Mouse (Mus musculus) ES-E14 (cell line): ENCODE measurements around the gene Nos3. TPM values are rescaled to one million over a fixed set of nuclear protein-coding genes. Genes with fewer than 3 reads are reported as not detected.

Source experiments
- DNase-seq: peaks from one replicate; pipeline ENCODE4 v3.0.0-alpha.2; 2013; ENCODE audit warnings: low read depth, low spot score
- H3K27ac ChIP-seq: 2 replicates; pipeline ENCODE4 v1.5.1; 2012; ENCODE audit warnings: low read depth, mild to moderate bottlenecking, low read length, moderate library complexity, mixed read lengths; ENCODE audit not compliant: poor library complexity, insufficient read depth, severe bottlenecking
- H3K36me3 ChIP-seq: 2 replicates; pipeline ENCODE4 v1.6.1; 2012; ENCODE audit warnings: mild to moderate bottlenecking, low read length, moderate library complexity, mixed read lengths; ENCODE audit not compliant: control insufficient read depth, poor library complexity, insufficient read depth, severe bottlenecking
- H3K4me1 ChIP-seq, 2 experiments: fragments of 150-350 bp in 1 of 2; sonication (generic) in 1 of 2; 2 replicates each; pipeline ENCODE4 v1.6.1; 2012; ENCODE audit warnings: low read length in 2 of 2, mild to moderate bottlenecking in 1 of 2, mixed read lengths in 1 of 2; ENCODE audit not compliant: control insufficient read depth in 2 of 2, insufficient read depth in 2 of 2, poor library complexity in 1 of 2
- H3K4me3 ChIP-seq, 2 experiments: fragments of 150-350 bp in 1 of 2; sonication (generic) in 1 of 2; 2 replicates each; pipeline ENCODE4 v1.5.1; 2012; ENCODE audit warnings: low read length in 2 of 2, low read depth in 1 of 2, mild to moderate bottlenecking in 1 of 2, mixed read lengths in 1 of 2; ENCODE audit not compliant: insufficient read depth in 1 of 2, poor library complexity in 1 of 2, severe bottlenecking in 1 of 2
- H3K9ac ChIP-seq: 2 replicates; pipeline ENCODE4 v1.6.1; 2012; ENCODE audit warnings: low read depth, mild to moderate bottlenecking, low read length, mixed read lengths; ENCODE audit not compliant: poor library complexity, insufficient read depth, severe bottlenecking
- H3K9me3 ChIP-seq: fragments of 150-350 bp; sonication (generic); 2 replicates; pipeline ENCODE4 v1.6.1; 2012; ENCODE audit warnings: low read depth, mild to moderate bottlenecking, low read length; ENCODE audit not compliant: control insufficient read depth, insufficient read depth
- CHD2 ChIP-seq: IDR thresholded peaks from 2 replicates; pipeline ENCODE4 v1.6.1; 2014; ENCODE audit warnings: mild to moderate bottlenecking, low read depth, low read length, inconsistent platforms
- HCFC1 ChIP-seq: IDR thresholded peaks from 2 replicates; pipeline ENCODE4 v1.6.1; 2012; ENCODE audit warnings: low read length, inconsistent platforms, borderline replicate concordance; ENCODE audit not compliant: insufficient read depth
- MAFK ChIP-seq: IDR thresholded peaks from 2 replicates; pipeline ENCODE4 v1.6.1; 2014; ENCODE audit warnings: mild to moderate bottlenecking, low read depth, low read length, inconsistent platforms; ENCODE audit not compliant: insufficient read depth
- ZC3H11A ChIP-seq: IDR thresholded peaks from 2 replicates; pipeline ENCODE4 v1.6.1; 2012; ENCODE audit warnings: low read depth, mild to moderate bottlenecking, inconsistent platforms, low read length, borderline replicate concordance
- ZNF384 ChIP-seq: IDR thresholded peaks from 2 replicates; pipeline ENCODE4 v1.6.1; 2012; ENCODE audit warnings: low read depth, low read length, inconsistent platforms
- in situ Hi-C, 2 experiments: fragments of 600-800 bp; cut with MboI; formaldehyde crosslinking; loops; one replicate each; pipeline ENCODE4 v1.15.1; 2025; ENCODE audit warnings: low sequenced_read_pairs in 2 of 2, inconsistent platforms in 1 of 2; ENCODE audit not compliant: unreplicated experiment in 2 of 2
- total RNA-seq: library from RNA; depleted of rRNA; stranded (reverse); fragments of 300-350 nt; gene quantifications from 2 replicates; pipeline ENCODE4 v1.2.3, GENCODE M21; 2012

The Nos3 gene
- total RNA-seq, 1 experiment: 2.2 TPM

DNA sequence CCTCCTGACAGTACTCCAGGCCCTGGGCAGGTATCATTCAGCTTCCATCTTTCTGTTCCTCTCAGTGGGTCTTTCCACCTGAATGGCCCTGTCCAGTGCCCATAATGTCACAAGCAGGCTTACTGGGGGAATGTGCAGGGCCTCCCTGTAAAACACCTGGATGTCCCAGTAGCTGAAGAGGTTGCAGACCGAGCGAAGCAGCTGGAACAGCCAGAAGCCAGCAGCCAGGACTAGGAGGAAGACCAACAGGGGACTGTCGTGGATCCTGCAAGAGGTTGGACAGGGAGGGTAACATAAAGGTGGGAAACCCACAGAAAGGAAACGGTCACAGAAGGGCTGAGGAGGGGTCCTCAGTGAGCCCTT lies 25.0 kb downstream of the Nos3 start:
- Histone ChIP-seq H3K9me3 (no peaks in the 10 kb centered on the region), H3K9ac (no peak overlapping the region), H3K4me1 (peaks cover 3 to 14% of the 10 kb centered on the region in 2 experiments; a peak in 2 of 4 replicates), H3K4me3 (peak overlapping the region in 1 of 2 experiments; percentile 14; a peak in 1 of 4 replicates), H3K36me3 (no peaks in the 10 kb centered on the region), H3K27ac (0 out of 2 replicates have a peak overlapping the region, but pooled peaks have one; percentile 34)
- no peak for DNase-seq
- TF ChIP-seq ZC3H11A (no peak), CHD2 (no peak), MAFK (no peak), ZNF384 (no peak), HCFC1 (no peak)
- in situ Hi-C loops: no loop called here

DNA sequence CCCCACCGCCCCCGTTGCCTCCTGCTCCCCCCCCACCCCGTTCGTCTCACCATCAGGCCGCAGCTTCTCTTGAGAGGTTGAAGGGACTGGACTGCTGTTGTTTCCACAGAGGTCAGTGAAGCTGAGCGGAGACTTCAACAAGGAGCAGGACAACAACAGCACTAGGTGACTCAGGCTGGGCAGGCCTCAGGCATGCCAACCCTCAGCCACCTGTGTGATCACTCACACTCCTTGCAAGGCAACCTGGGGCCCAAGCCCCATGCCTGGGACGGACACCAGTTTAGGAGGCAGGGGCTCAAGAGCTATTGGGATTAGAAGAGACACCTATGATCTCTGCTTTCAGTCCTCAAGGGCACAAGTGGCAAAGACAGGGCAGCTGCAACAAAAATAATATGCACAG lies 27.3 kb downstream of the Nos3 start, which contains the start of gene Atg9b:
TSS of gene Atg9b (minus strand) at position 280 of the 400 bp plus-strand sequence.
- DNase-seq: no peak
- H3K4me1 ChIP-seq: peaks cover 3 to 14% of the 10 kb centered on the region in 2 experiments; a peak in 2 of 4 replicates
- TF ChIP-seq HCFC1: no peak
- TF ChIP-seq ZC3H11A: no peak
- no peak for TF ChIP-seq MAFK
- no peak for TF ChIP-seq ZNF384
- no peak for TF ChIP-seq CHD2
- no peak within 1 kb of the TSS for H3K9ac ChIP-seq
- in situ Hi-C loops: no loop called here
- no peaks in the 10 kb centered on the region for H3K9me3 ChIP-seq
- no peak within 1 kb of the TSS for H3K4me3 ChIP-seq
- no peak within 1 kb of the TSS for H3K27ac ChIP-seq
- no peaks in the 10 kb centered on the region for H3K36me3 ChIP-seq

DNA sequence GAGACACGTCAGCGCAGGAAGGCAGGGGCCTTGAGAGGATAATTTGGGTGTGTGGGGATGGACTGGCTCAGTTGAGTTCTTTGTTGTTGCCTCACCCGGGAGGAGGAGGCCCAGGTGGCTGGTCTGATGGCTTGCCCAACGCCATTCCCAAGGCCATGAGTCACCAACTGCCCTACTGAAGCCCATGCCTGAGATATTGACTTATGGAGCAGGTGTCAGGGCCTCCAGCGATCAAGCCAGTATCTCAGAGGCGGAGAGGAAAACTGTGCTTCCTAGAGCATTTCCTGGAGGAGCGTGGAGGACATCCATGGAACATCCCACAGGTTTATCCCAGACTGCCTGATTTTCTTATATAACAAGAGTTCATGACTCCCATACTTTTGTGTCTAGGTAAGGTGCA lies 28.1 kb downstream of the Nos3 start:
- Histone ChIP-seq H3K4me3 (no peak overlapping the region), H3K9ac (no peak overlapping the region), H3K27ac (no peak overlapping the region), H3K9me3 (no peaks in the 10 kb centered on the region), H3K4me1 (peaks cover 3 to 12% of the 10 kb centered on the region in 2 experiments; a peak in 2 of 4 replicates), H3K36me3 (no peaks in the 10 kb centered on the region)
- in situ Hi-C loops: no loop called here
- TF ChIP-seq ZNF384: no peak
- DNase-seq: no peak

DNA sequence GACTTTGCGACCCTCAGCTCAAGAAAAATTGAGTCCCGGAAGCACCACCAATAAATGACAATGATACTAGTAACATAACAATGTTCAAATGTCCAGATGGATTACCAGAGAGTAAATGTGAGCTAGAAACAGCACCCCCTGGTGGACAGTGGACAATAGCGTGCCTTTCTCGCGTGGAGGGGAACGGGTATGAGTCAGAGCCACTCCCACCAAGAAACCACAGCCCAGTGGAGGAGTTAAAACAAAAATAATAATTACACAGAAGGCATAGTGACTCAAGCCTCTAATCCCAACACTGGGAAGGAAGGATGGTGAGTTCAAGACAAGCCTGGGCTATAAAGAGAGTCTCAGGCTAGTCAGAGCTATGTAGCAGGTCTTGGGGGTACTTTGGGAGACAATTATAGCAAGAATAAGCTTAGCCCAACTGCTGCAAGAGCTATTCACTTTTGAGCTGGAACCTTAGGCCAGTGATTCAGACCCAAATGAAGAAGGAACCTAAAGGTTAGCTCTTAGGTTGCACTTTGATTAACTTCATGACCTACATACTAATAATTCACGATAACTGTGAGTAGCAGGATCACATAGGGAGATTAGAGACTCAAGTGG lies 28.9 kb downstream of the Nos3 start, which contains the start of gene Abcb8:
TSS of gene Abcb8 (plus strand) at position 272 of the 606 bp plus-strand sequence.
- Histone ChIP-seq H3K4me1 (peaks cover 3 to 12% of the 10 kb centered on the region in 2 experiments; a peak in 2 of 4 replicates), H3K27ac (peak within 1 kb of the TSS; percentile 56), H3K9me3 (no peaks in the 10 kb centered on the region), H3K36me3 (no peaks in the 10 kb centered on the region), H3K4me3 (peak within 1 kb of the TSS; percentile 69 to 92), H3K9ac (peak within 1 kb of the TSS; percentile 83)
- peak; percentile 81 for DNase-seq
- TF ChIP-seq ZC3H11A (no peak), CHD2 (peak; percentile 80), MAFK (no peak), HCFC1 (no peak), ZNF384 (no peak)
- in situ Hi-C loops: no loop called here
